Comparison of ENCODE assay signal across 16 mouse cellular contexts in genomic region chr11:95479458-95479857, GRCm38 (mm10). TPM values are rescaled to one million over a fixed set of nuclear protein-coding genes. Genes with fewer than 3 reads are reported as not detected.
DNase-seq lines count a peak whose midpoint lies in the region; ATAC-seq and TF ChIP-seq lines count a peak whose summit lies in the region.
"Had no signal": no experiment of that assay in that cellular context is flagged by ENCODE, and none has a peak within 500 bp of the region (broad histone marks: within the 10 kb centered on the region; RNA-seq: fewer than 3 reads in every experiment).

No protein-coding gene starts in this region.

- H3K36me3 ChIP-seq in hindbrain, postnatal 0 days (ENCODE audit: insufficient read depth, low read length): peaks cover 14% of the 10 kb centered on the region
- H3K36me3 ChIP-seq in hindbrain, embryonic 14.5 days (replicated peaks; ENCODE audit: control insufficient read depth, insufficient read depth): peaks cover 47% of the 10 kb centered on the region
- H3K36me3 ChIP-seq in lung, postnatal 0 days (ENCODE audit: insufficient read depth, low read length): peaks cover 9% of the 10 kb centered on the region
- peaks cover 0 to 20% of the 10 kb centered on the region in 2 experiments; a peak in 2 of 4 replicates for H3K36me3 ChIP-seq in MEL (ENCODE audit: control insufficient read depth in 1 of 2, insufficient read depth in 2 of 2, low read length in 2 of 2)
- peaks cover 13% of the 10 kb centered on the region for H3K36me3 ChIP-seq in stomach, postnatal 0 days (ENCODE audit: control insufficient read depth, insufficient read depth, low read length)

- H3K79me2 ChIP-seq in MEL (ENCODE audit: control insufficient read depth, insufficient read depth, low read length, poor library complexity): no peaks in the 10 kb centered on the region

- H3K4me1 ChIP-seq in hindbrain, postnatal 0 days (ENCODE audit: insufficient read depth, low read length): no peaks in the 10 kb centered on the region
- H3K4me1 ChIP-seq in hindbrain, embryonic 14.5 days (replicated peaks; ENCODE audit: control insufficient read depth, insufficient read depth, low read length): no peaks in the 10 kb centered on the region
- H3K4me1 ChIP-seq in lung, postnatal 0 days (ENCODE audit: insufficient read depth, low read depth, low read length): no peaks in the 10 kb centered on the region
- H3K4me1 ChIP-seq in lung, adult 2 months (ENCODE audit: control insufficient read depth, insufficient read depth, low read length): no peaks in the 10 kb centered on the region
- H3K4me1 ChIP-seq in MEL (ENCODE audit: control insufficient read depth in 1 of 2, insufficient read depth in 2 of 2, low read length in 2 of 2): no peaks in the 10 kb centered on the region
- H3K4me1 ChIP-seq in stomach, postnatal 0 days (replicated peaks; ENCODE audit: control insufficient read depth, insufficient read depth): no peaks in the 10 kb centered on the region
- H3K4me1 ChIP-seq: forebrain, embryonic 13.5 days; intestine, embryonic 15.5 days; limb, embryonic 13.5 days; midbrain, embryonic 15.5 days had no signal

- DNase-seq in hindbrain, postnatal 0 days (ENCODE audit: low spot score): no peak
- DNase-seq in hindbrain, embryonic 14.5 days (ENCODE audit: low spot score): no peak
- DNase-seq in lung, postnatal 0 days (ENCODE audit: low spot score): no peak
- no peak for DNase-seq in lung, adult 2 months
- peak; percentile 48 for DNase-seq in MEL (ENCODE audit: low read depth, low spot score)
- no peak for DNase-seq in stomach, postnatal 0 days (ENCODE audit: low spot score)
- DNase-seq in kidney, postnatal 14 days: no peak
- DNase-seq: cerebellum, adult 9-11 months; heart, adult 18-20 months; kidney, postnatal 10 days; lung, adult 18-20 months; thymus, adult 2 months had no signal

- ATAC-seq in hindbrain, postnatal 0 days: no peak
- no peak for ATAC-seq in hindbrain, embryonic 14.5 days (ENCODE audit: low FRiP score)
- no peak for ATAC-seq in lung, postnatal 0 days
- ATAC-seq in stomach, postnatal 0 days (ENCODE audit: low FRiP score, low TSS enrichment): no peak
- ATAC-seq: forebrain, embryonic 13.5 days; intestine, embryonic 15.5 days; midbrain, embryonic 15.5 days had no signal

- H3K4me2 ChIP-seq in hindbrain, postnatal 0 days (ENCODE audit: low read depth, low read length): no peak overlapping the region
- no peak overlapping the region for H3K4me2 ChIP-seq in hindbrain, embryonic 14.5 days (replicated peaks)
- H3K4me2 ChIP-seq in lung, postnatal 0 days (replicated peaks; ENCODE audit: low read depth, low read length): no peak overlapping the region
- H3K4me2 ChIP-seq in stomach, postnatal 0 days (replicated peaks; ENCODE audit: low read depth): no peak overlapping the region
- H3K4me2 ChIP-seq: forebrain, embryonic 13.5 days; intestine, embryonic 15.5 days; limb, embryonic 13.5 days; midbrain, embryonic 15.5 days had no signal

- no peak for TF ChIP-seq EP300 in lung, postnatal 0 days (IDR thresholded peaks at IDR 0.05)
- no peak for TF ChIP-seq EP300 in MEL (IDR thresholded peaks at IDR 0.05; ENCODE audit: low read depth in 1 of 2, low read length in 2 of 2)
- TF ChIP-seq EP300 in stomach, postnatal 0 days (optimal IDR thresholded peaks at IDR 0.05): no peak

- peak; percentile 21 for TF ChIP-seq RAD21 in MEL (IDR thresholded peaks at IDR 0.05; ENCODE audit: low read depth, low read length)

- no peaks in the 10 kb centered on the region for H3K27me3 ChIP-seq in hindbrain, postnatal 0 days (ENCODE audit: insufficient read depth, low read length)
- no peaks in the 10 kb centered on the region for H3K27me3 ChIP-seq in hindbrain, embryonic 14.5 days (ENCODE audit: control insufficient read depth, insufficient read depth, low read length)
- H3K27me3 ChIP-seq in lung, postnatal 0 days (replicated peaks; ENCODE audit: insufficient read depth, low read length): no peaks in the 10 kb centered on the region
- H3K27me3 ChIP-seq in MEL (ENCODE audit: control insufficient read depth in 1 of 2, insufficient read depth in 2 of 2, low read length in 2 of 2): no peaks in the 10 kb centered on the region
- H3K27me3 ChIP-seq in stomach, postnatal 0 days (ENCODE audit: control insufficient read depth, insufficient read depth, low read length): no peaks in the 10 kb centered on the region
- H3K27me3 ChIP-seq: forebrain, embryonic 13.5 days; intestine, embryonic 15.5 days; limb, embryonic 13.5 days; midbrain, embryonic 15.5 days had no signal

- no peak overlapping the region for H3K4me3 ChIP-seq in hindbrain, postnatal 0 days (ENCODE audit: low read length)
- no peak overlapping the region for H3K4me3 ChIP-seq in hindbrain, embryonic 14.5 days (replicated peaks; ENCODE audit: low read length)
- no peak overlapping the region for H3K4me3 ChIP-seq in lung, postnatal 0 days (ENCODE audit: low read depth, low read length)
- H3K4me3 ChIP-seq in lung, adult 2 months (replicated peaks; ENCODE audit: extremely low read depth, low read depth, low read length): no peak overlapping the region
- no peak overlapping the region for H3K4me3 ChIP-seq in MEL (ENCODE audit: control insufficient read depth in 1 of 2, insufficient read depth in 1 of 2, low read depth in 2 of 2, low read length in 2 of 2)
- no peak overlapping the region for H3K4me3 ChIP-seq in stomach, postnatal 0 days (ENCODE audit: low read depth, low read length)
- H3K4me3 ChIP-seq: forebrain, embryonic 13.5 days; intestine, embryonic 15.5 days; limb, embryonic 13.5 days; midbrain, embryonic 15.5 days had no signal

- H3K9me3 ChIP-seq in hindbrain, postnatal 0 days (ENCODE audit: low read length): no peaks in the 10 kb centered on the region
- H3K9me3 ChIP-seq in hindbrain, embryonic 14.5 days (ENCODE audit: control insufficient read depth, low read length): no peaks in the 10 kb centered on the region
- H3K9me3 ChIP-seq in lung, postnatal 0 days (ENCODE audit: low read length): no peaks in the 10 kb centered on the region
- no peaks in the 10 kb centered on the region for H3K9me3 ChIP-seq in MEL (replicated peaks; ENCODE audit: insufficient read depth, low read length)
- H3K9me3 ChIP-seq in stomach, postnatal 0 days (ENCODE audit: control insufficient read depth, low read length): no peaks in the 10 kb centered on the region
- H3K9me3 ChIP-seq: forebrain, embryonic 13.5 days; intestine, embryonic 15.5 days; limb, embryonic 13.5 days; midbrain, embryonic 15.5 days had no signal

- no peak overlapping the region for H3K27ac ChIP-seq in hindbrain, postnatal 0 days
- H3K27ac ChIP-seq in hindbrain, embryonic 14.5 days: no peak overlapping the region
- no peak overlapping the region for H3K27ac ChIP-seq in lung, postnatal 0 days (ENCODE audit: low read length)
- H3K27ac ChIP-seq in MEL (ENCODE audit: control insufficient read depth, low read depth, low read length): no peak overlapping the region
- H3K27ac ChIP-seq in stomach, postnatal 0 days (replicated peaks): no peak overlapping the region
- H3K27ac ChIP-seq: forebrain, embryonic 13.5 days; intestine, embryonic 15.5 days; limb, embryonic 13.5 days; midbrain, embryonic 15.5 days had no signal

- TF ChIP-seq POLR2A in lung, adult 2 months (IDR thresholded peaks at IDR 0.05; ENCODE audit: borderline replicate concordance, extremely low read depth, low read depth, low read length): no peak
- TF ChIP-seq POLR2A in MEL (IDR thresholded peaks at IDR 0.05; ENCODE audit: control insufficient read depth in 1 of 2, insufficient read depth in 1 of 2, low read depth in 1 of 2, low read length in 2 of 2, poor library complexity in 1 of 2): no peak

- no peak overlapping the region for H3K9ac ChIP-seq in hindbrain, postnatal 0 days (replicated peaks; ENCODE audit: low read length)
- H3K9ac ChIP-seq in hindbrain, embryonic 14.5 days: no peak overlapping the region
- no peak overlapping the region for H3K9ac ChIP-seq in lung, postnatal 0 days (replicated peaks; ENCODE audit: low read depth)
- H3K9ac ChIP-seq in MEL (ENCODE audit: control insufficient read depth, low read depth, low read length, poor library complexity, severe bottlenecking): no peak overlapping the region
- H3K9ac ChIP-seq in stomach, postnatal 0 days (ENCODE audit: low read length): no peak overlapping the region
- H3K9ac ChIP-seq: forebrain, embryonic 13.5 days; intestine, embryonic 15.5 days; limb, embryonic 13.5 days; midbrain, embryonic 15.5 days had no signal

- 70% methylated on average over 4 of the region's 4 CpGs for WGBS in hindbrain, postnatal 0 days
- WGBS in hindbrain, embryonic 14.5 days: 76% methylated on average over 4 of the region's 4 CpGs
- WGBS in lung, postnatal 0 days: 82% methylated on average over 4 of the region's 4 CpGs
- 85% methylated on average over 4 of the region's 4 CpGs for WGBS in lung, adult 2 months
- 78% methylated on average over 4 of the region's 4 CpGs for WGBS in stomach, postnatal 0 days

- TF ChIP-seq CTCF in hindbrain, postnatal 0 days (IDR thresholded peaks at IDR 0.05; ENCODE audit: low read depth): peak; percentile 39
- peak; percentile 44 for TF ChIP-seq CTCF in lung, postnatal 0 days (IDR thresholded peaks at IDR 0.05)
- TF ChIP-seq CTCF in lung, adult 2 months (IDR thresholded peaks at IDR 0.05; ENCODE audit: insufficient read depth, low read length): no peak
- TF ChIP-seq CTCF in MEL (IDR thresholded peaks at IDR 0.05 in 2 of 3, conservative IDR thresholded peaks at IDR 0.05 in 1 of 3; ENCODE audit: control insufficient read depth in 1 of 3, insufficient read depth in 1 of 3, low read depth in 2 of 3, low read length in 3 of 3, poor library complexity in 1 of 3, severe bottlenecking in 1 of 3): peak; percentile 12 to 66 (median 38); a peak in 5 of 6 replicates
- TF ChIP-seq CTCF in stomach, postnatal 0 days (IDR thresholded peaks at IDR 0.05; ENCODE audit: low read depth): peak; percentile 58

TF ChIP-seq in MEL, 35 proteins besides CTCF, POLR2A, EP300 and RAD21:
- TF ChIP-seq SMC3 (IDR thresholded peaks at IDR 0.05; ENCODE audit: low read depth, low read length) (peak; percentile 60), MYC (IDR thresholded peaks at IDR 0.05; ENCODE audit: low read depth, low read length) (peak; percentile 69; the same call in 1 of the 2 replicates), NELFE (IDR thresholded peaks at IDR 0.05; ENCODE audit: low read depth, low read length) (no peak)

RNA-seq across cellular contexts. Expression of gene Nxph3, which starts 34.9 kb away (rescaled TPM):
- total RNA-seq in hindbrain, postnatal 0 days (2014; rRNA removed): 21.4 and 23.6 TPM in 2 replicates
- polyA plus RNA-seq in hindbrain, postnatal 0 days (2015; fragmentation: Nextera tagmentation; extraction: Ambion mirVana): 3.7 and 4.1 TPM in 2 replicates
- polyA plus RNA-seq in hindbrain, embryonic 14.5 days (2014; fragmentation: Nextera tagmentation; extraction: Ambion mirVana): 2.0 and 2.2 TPM in 2 replicates
- 1.2 and 1.5 TPM in 2 replicates for polyA plus RNA-seq in lung, postnatal 0 days (2015; fragmentation: Nextera tagmentation; extraction: Ambion mirVana)
- polyA plus RNA-seq in lung, adult 2 months (2012; rRNA removed): 6.6 and 9.2 TPM in 2 replicates
- not detected in 2 replicates for total RNA-seq in MEL (2012; rRNA removed)
- not detected for polyA plus RNA-seq in MEL (2012; ENCODE audit: insufficient read depth in 1 of 2, insufficient read length in 2 of 2, low read depth in 1 of 2, low replicate concordance in 2 of 2, missing spikeins in 1 of 2)
- polyA plus RNA-seq in stomach, postnatal 0 days (2015; fragmentation: Nextera tagmentation; extraction: Ambion mirVana): 0.44 and 0.76 TPM in 2 replicates
